Mouse (Mus musculus) limb, embryonic 10.5 days (tissue): ENCODE measurements around the gene Bace1. TPM values are rescaled to one million over a fixed set of nuclear protein-coding genes. Genes with fewer than 3 reads are reported as not detected.

ENCODE experiments used
- DNase-seq: peaks from one replicate; pipeline ENCODE4 v3.0.0-alpha.2; 2017; ENCODE audit warnings: low spot score
- H3K27ac ChIP-seq: fragments of 300-500 bp; sonication (generic); 2 replicates; pipeline ENCODE4 v1.5.1; 2016; ENCODE audit warnings: mild to moderate bottlenecking
- H3K27me3 ChIP-seq: fragments of 300-500 bp; sonication (generic); 2 replicates; pipeline ENCODE4 v1.6.1; 2016; ENCODE audit warnings: low read depth, mild to moderate bottlenecking; ENCODE audit not compliant: poor library complexity, severe bottlenecking
- H3K36me3 ChIP-seq: fragments of 300-500 bp; sonication (generic); 2 replicates; pipeline ENCODE4 v1.6.1; 2016; ENCODE audit warnings: mild to moderate bottlenecking, moderate library complexity
- H3K4me1 ChIP-seq: fragments of 300-500 bp; sonication (generic); 2 replicates; pipeline ENCODE4 v1.6.1; 2016
- H3K4me3 ChIP-seq: fragments of 300-500 bp; sonication (generic); 2 replicates; pipeline ENCODE4 v1.5.1; 2016; ENCODE audit warnings: mild to moderate bottlenecking, moderate library complexity
- H3K9me3 ChIP-seq: fragments of 300-500 bp; sonication (generic); replicated peaks from 2 replicates; pipeline ENCODE4 v1.6.1; 2016; ENCODE audit warnings: mild to moderate bottlenecking
- WGBS: fragments of 180-500 bp; shearing (Covaris S2); methylation state at CpG from one replicate; pipeline ENCODE4 v1.1.7; 2016; 5-methylcytosine and 5-hydroxymethylcytosine counted together
- polyA plus RNA-seq: library from polyadenylated mRNA; unstranded; fragments of >200 nt; fragmentation: Nextera tagmentation; extraction: Ambion mirVana; gene quantifications from 2 replicates; pipeline ENCODE4 v1.2.1, GENCODE M21; 2016

Bace1 gene
- polyA plus RNA-seq, 1 experiment from 2014 or later = 22.1 TPM

DNA sequence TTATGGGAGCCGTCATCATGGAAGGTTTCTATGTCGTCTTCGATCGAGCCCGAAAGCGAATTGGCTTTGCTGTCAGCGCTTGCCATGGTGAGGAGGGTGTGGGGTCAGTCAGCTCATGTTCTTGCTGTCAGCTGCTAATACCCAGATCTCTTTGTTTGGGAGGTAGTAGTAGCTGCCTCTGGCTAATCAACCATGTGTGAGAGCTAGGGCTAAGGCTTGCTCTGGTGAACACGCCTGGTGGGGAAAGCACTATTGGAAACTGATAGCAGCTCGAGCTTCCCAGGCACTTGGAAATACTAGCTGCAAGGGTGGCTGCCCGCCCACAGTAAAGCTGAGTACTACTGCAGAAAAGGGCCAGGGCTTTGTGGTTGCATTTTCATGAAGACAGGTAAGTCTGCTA lies 21.0 kb downstream of the Bace1 start:
- WGBS = 97% methylated on average over 10 of the region's 10 CpGs
- Histone ChIP-seq H3K27me3 (no peaks in the 10 kb centered on the region), H3K4me1 (no peaks in the 10 kb centered on the region), H3K36me3 (peaks cover 94% of the 10 kb centered on the region), H3K27ac (no peak overlapping the region), H3K4me3 (no peak overlapping the region), H3K9me3 (no peaks in the 10 kb centered on the region)
- DNase-seq = no peak

DNA sequence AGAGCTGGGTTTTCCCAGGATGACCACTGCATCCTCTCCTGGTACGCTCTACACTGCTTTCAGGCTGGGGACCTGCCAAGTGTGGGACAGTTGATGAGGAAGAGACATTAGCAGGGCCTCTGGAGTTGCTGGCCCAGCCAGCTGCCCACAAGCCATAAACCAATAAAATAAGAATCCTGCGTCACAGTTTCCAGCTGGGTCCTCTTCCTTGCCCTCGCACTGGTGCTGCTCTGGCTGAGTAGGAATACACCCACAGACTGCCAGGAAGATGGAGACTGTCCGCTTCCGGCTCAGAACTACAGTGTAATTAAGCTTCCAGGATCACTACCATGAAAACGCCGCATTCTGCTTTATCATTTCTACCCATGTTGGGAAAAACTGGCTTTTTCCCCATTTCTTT lies 23.4 kb downstream of the Bace1 start:
- no peak overlapping the region for H3K4me3 ChIP-seq
- no peak for DNase-seq
- H3K27me3 ChIP-seq = no peaks in the 10 kb centered on the region
- peaks cover 98% of the 10 kb centered on the region for H3K36me3 ChIP-seq
- H3K9me3 ChIP-seq = no peaks in the 10 kb centered on the region
- no peak overlapping the region for H3K27ac ChIP-seq
- WGBS = 75% methylated on average over 7 of the region's 7 CpGs
- no peaks in the 10 kb centered on the region for H3K4me1 ChIP-seq

DNA sequence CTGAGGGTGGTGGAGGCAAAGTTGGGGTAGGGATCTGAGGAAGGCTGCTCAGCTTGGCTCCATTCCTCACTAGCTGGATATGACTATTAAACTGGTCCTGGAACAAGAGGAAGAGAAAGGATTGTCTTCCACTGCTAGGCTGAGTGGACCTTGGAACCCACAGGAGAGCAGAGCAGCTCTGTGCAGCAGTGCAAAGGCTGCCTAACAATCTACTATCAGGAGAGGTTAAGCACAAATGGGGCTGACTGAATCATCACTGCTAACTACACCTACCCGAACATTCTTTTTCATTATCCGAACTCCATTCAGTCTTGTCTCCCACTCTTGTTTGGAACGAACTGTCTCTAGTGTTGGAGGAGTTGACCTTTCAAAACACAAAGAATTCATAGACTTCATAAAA lies 30.8 kb downstream of the Bace1 start:
- H3K27me3 ChIP-seq = no peaks in the 10 kb centered on the region

DNA sequence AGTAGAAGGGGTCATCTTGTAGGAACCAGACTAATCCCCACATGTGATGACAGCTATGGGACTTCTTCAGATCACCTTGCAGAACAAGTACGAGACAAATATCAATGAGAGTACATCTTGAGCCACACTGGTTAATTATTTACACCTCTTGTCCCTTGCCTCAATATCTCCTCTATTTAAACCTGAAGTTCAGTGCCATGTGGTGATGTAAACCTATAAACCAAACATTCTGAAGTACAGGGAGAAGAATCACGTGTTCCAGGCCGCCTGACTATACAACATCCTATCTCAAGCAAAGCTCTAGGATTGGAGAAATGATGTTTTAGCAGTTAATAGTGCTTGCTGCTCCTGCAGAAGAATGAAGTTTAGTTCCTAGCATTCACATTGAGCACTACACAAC lies 31.9 kb downstream of the Bace1 start:
- no peak overlapping the region for H3K4me3 ChIP-seq
- WGBS = 91% methylated on average over 3 of the region's 3 CpGs
- H3K4me1 ChIP-seq = no peaks in the 10 kb centered on the region
- H3K27ac ChIP-seq = no peak overlapping the region
- no peaks in the 10 kb centered on the region for H3K27me3 ChIP-seq
- peaks cover 99% of the 10 kb centered on the region for H3K36me3 ChIP-seq
- no peak for DNase-seq
- H3K9me3 ChIP-seq = no peaks in the 10 kb centered on the region

More for the DNA sequence above, 30.8 kb downstream of the Bace1 start:
- 94% methylated on average over 3 of the region's 3 CpGs for WGBS
- no peak overlapping the region for H3K27ac ChIP-seq
- H3K4me3 ChIP-seq = no peak overlapping the region
- H3K36me3 ChIP-seq = peaks cover 99% of the 10 kb centered on the region
- H3K9me3 ChIP-seq = no peaks in the 10 kb centered on the region
- DNase-seq = no peak
- no peaks in the 10 kb centered on the region for H3K4me1 ChIP-seq

DNA sequence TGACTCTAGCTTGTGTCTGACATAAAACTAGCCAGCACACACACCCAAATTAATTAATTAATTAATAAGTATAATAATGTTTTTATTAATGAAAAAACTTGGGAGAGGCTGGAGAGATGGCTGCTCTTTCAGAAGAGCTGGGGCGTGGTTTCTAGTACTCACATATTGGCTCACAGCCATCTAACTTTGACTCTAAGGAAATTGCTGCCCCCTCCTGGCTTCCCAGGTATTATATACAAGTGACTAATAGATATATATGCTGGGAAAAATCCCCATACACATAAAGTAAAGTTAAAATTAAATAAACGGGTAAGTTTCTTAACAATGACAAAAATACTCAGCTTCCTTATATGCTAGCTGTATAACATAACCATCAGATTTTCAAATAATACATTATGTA lies 39.5 kb downstream of the Bace1 start:
- no peaks in the 10 kb centered on the region for H3K4me1 ChIP-seq
- H3K9me3 ChIP-seq = no peaks in the 10 kb centered on the region
- H3K36me3 ChIP-seq = peaks cover 80% of the 10 kb centered on the region
- 83% methylated on average over 2 of the region's 2 CpGs for WGBS
- H3K27me3 ChIP-seq = no peaks in the 10 kb centered on the region
- H3K4me3 ChIP-seq = no peak overlapping the region
- DNase-seq = no peak
- no peak overlapping the region for H3K27ac ChIP-seq

GRCm38 (mm10) chr9:45893681-45894080 lies 55.3 kb downstream of the Bace1 start:
- no peak overlapping the region for H3K4me3 ChIP-seq
- no peak for DNase-seq
- H3K4me1 ChIP-seq = no peaks in the 10 kb centered on the region
- no peaks in the 10 kb centered on the region for H3K27me3 ChIP-seq
- H3K9me3 ChIP-seq = no peaks in the 10 kb centered on the region
- H3K36me3 ChIP-seq = peaks cover 99% of the 10 kb centered on the region
- H3K27ac ChIP-seq = no peak overlapping the region

GRCm38 (mm10) chr9:45905196-45905595 lies 66.8 kb downstream of the Bace1 start:
- WGBS = 64% methylated on average over 4 of the region's 4 CpGs
- peaks cover 20% of the 10 kb centered on the region for H3K4me1 ChIP-seq
- no peak for DNase-seq
- H3K4me3 ChIP-seq = peak overlapping the region; percentile 96
- H3K36me3 ChIP-seq = peaks cover 47% of the 10 kb centered on the region
- H3K27ac ChIP-seq = peak overlapping the region; percentile 98
- H3K27me3 ChIP-seq = no peaks in the 10 kb centered on the region
- H3K9me3 ChIP-seq = no peaks in the 10 kb centered on the region

DNA sequence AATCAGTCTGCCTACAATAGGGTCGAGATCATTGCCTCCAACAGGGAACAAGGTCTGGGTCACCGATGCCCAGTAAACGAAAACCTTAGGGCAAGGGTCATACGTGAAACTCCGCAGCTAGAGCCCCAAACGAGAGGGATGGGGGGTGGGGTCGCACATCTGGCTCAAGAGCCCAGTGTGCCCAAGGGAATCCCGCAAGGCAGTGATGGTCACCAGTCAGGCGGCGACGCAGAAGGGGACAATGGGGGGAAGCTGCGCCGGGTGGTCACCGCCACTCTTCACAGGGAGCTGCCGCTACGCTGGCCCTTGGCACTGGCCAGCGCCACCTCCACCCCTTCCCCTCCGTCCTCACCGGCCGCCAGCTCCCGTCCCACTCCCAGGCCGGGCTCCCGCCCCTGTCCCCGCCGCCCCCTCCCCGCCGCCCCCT lies 67.4 kb downstream of the Bace1 start:
- H3K27ac ChIP-seq = peak overlapping the region; percentile 98
- DNase-seq = no peak
- peaks cover 49% of the 10 kb centered on the region for H3K36me3 ChIP-seq
- peaks cover 20% of the 10 kb centered on the region for H3K4me1 ChIP-seq
- no peaks in the 10 kb centered on the region for H3K9me3 ChIP-seq
- no peaks in the 10 kb centered on the region for H3K27me3 ChIP-seq
- H3K4me3 ChIP-seq = peak overlapping the region; percentile 96
- under 1% methylated on average over 22 of the region's 27 CpGs for WGBS

- Histone ChIP-seq H3K4me3 (peak within 1 kb of the TSS; percentile 96), H3K9me3 (no peaks in the 10 kb centered on the region), H3K4me1 (peaks cover 20% of the 10 kb centered on the region), H3K27ac (peak within 1 kb of the TSS; percentile 98), H3K27me3 (no peaks in the 10 kb centered on the region), H3K36me3 (peaks cover 50% of the 10 kb centered on the region)
- peak; percentile 94 for DNase-seq
- 1% methylated on average over 67 of the region's 80 CpGs for WGBS
Measured at GRCm38 (mm10) chr9:45906355-45907077, 68.1 kb downstream of the Bace1 start, which contains the start of the genes Pcsk7 and Rnf214. Gene Pcsk7 (plus strand): TSS chr9:45906497. Gene Rnf214 (minus strand): TSS chr9:45906911.

GRCm38 (mm10) chr9:45907078-45907428 lies 68.7 kb downstream of the Bace1 start:
- Histone ChIP-seq H3K27me3 (no peaks in the 10 kb centered on the region), H3K4me1 (peaks cover 20% of the 10 kb centered on the region), H3K27ac (peak overlapping the region; percentile 98), H3K4me3 (peak overlapping the region; percentile 96), H3K36me3 (peaks cover 50% of the 10 kb centered on the region), H3K9me3 (no peaks in the 10 kb centered on the region)
- no peak for DNase-seq
- under 1% methylated on average over 19 of the region's 19 CpGs for WGBS

GRCm38 (mm10) chr9:45910995-45911394 lies 72.6 kb downstream of the Bace1 start:
- no peak for DNase-seq
- Histone ChIP-seq H3K27me3 (no peaks in the 10 kb centered on the region), H3K36me3 (peaks cover 71% of the 10 kb centered on the region), H3K27ac (no peak overlapping the region), H3K4me3 (no peak overlapping the region), H3K9me3 (no peaks in the 10 kb centered on the region), H3K4me1 (peaks cover 9% of the 10 kb centered on the region)
- WGBS = 93% methylated on average over 3 of the region's 3 CpGs

DNA sequence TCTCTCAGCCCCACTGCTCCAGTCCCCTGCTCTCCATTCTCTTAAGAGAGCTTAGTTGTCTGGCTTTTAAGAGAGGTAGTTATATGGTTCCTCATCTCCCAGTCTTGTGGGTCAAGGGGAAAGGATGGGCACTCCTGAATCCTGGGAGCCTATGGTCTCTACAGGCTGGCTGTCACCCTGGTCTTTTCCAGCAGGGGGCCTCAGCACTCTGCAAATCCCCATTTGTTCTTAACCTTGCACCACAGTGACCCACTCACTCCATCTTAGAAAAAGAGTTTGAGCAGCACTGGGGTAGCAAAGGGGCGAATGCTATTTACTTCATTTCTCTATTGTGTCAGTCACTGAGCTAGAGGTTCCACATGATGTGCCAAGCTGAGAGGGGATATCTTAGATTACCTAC lies 73.3 kb downstream of the Bace1 start:
- H3K36me3 ChIP-seq = peaks cover 78% of the 10 kb centered on the region
- H3K27me3 ChIP-seq = no peaks in the 10 kb centered on the region
- no peaks in the 10 kb centered on the region for H3K9me3 ChIP-seq
- H3K4me1 ChIP-seq = peaks cover 9% of the 10 kb centered on the region
- 68% methylated on average over 1 of the region's 1 CpGs for WGBS
- no peak overlapping the region for H3K4me3 ChIP-seq
- DNase-seq = peak; percentile 43
- H3K27ac ChIP-seq = no peak overlapping the region
